Mouse (Mus musculus): Measurements from ENCODE around the gene Tlr9. TPM values are rescaled to one million over a fixed set of nuclear protein-coding genes. Genes with fewer than 3 reads are reported as not detected.

The Tlr9 gene
- polyA plus RNA-seq, 1 experiment from 2014 or later, result 0.12 TPM

GRCm38 (mm10) chr9:106274652-106275180 lies 52.3 kb downstream of the Tlr9 start:
- no peak overlapping the region for H3K4me2 ChIP-seq

GRCm38 (mm10) chr9:106275806-106276205 lies 53.4 kb downstream of the Tlr9 start:
- Histone ChIP-seq H3K9ac (no peak overlapping the region), H3K27ac (no peak overlapping the region), H3K27me3 (no peaks in the 10 kb centered on the region), H3K36me3 (no peaks in the 10 kb centered on the region), H3K4me2 (no peak overlapping the region), H3K4me1 (peaks cover 4% of the 10 kb centered on the region; the same call in 1 of the 2 replicates), H3K4me3 (no peak overlapping the region), H3K9me3 (no peaks in the 10 kb centered on the region)
- no peak for ATAC-seq (ENCODE audit: insufficient number of reproducible peaks, low FRiP score, low TSS enrichment, low read depth)
- WGBS, result 59% methylated on average over 1 of the region's 1 CpGs

More at GRCm38 (mm10) chr9:106274652-106275180, 52.3 kb downstream of the Tlr9 start:
- Histone ChIP-seq H3K9me3 (no peaks in the 10 kb centered on the region), H3K36me3 (no peaks in the 10 kb centered on the region), H3K27me3 (no peaks in the 10 kb centered on the region), H3K4me3 (no peak overlapping the region), H3K4me1 (no peaks in the 10 kb centered on the region; the same call in 1 of the 2 replicates), H3K9ac (no peak overlapping the region), H3K27ac (no peak overlapping the region)
- WGBS, result 55% methylated on average over 8 of the region's 8 CpGs
- ATAC-seq (ENCODE audit: insufficient number of reproducible peaks, low FRiP score, low TSS enrichment, low read depth), result no peak

MicroRNA genes within 50 kb of the gene (microRNA counts, 519-probe panel; counts per million panel counts)
- 4,547 counts per million, percentile 97 among the panel's probes with 10 or more counts for microRNA mmu-let-7g

Small RNA genes lying within 50 kb of the gene (microRNA-seq; reads per million reads assigned to microRNA genes)
- 50,933 reads per million, percentile 99 among the genes with 10 or more reads in this experiment for gene Mirlet7g

Other genes with a start within 250 kb of the Tlr9 start
- gene Col6a4, start 125.8 kb upstream of the Tlr9 start, polyA plus RNA-seq (2015; fragmentation: Nextera tagmentation; extraction: Ambion mirVana), result 0.26 and 0.47 TPM in 2 replicates
- gene Glyctk, start 64.5 kb upstream of the Tlr9 start, polyA plus RNA-seq (2015; fragmentation: Nextera tagmentation; extraction: Ambion mirVana), result 2.5 TPM in 2 replicates
- 23.5 and 29.2 TPM in 2 replicates for gene Wdr82, start 51.7 kb upstream of the Tlr9 start, polyA plus RNA-seq (2015; fragmentation: Nextera tagmentation; extraction: Ambion mirVana)
- gene Ppm1m, start 22.9 kb upstream of the Tlr9 start, polyA plus RNA-seq (2015; fragmentation: Nextera tagmentation; extraction: Ambion mirVana), result 48.6 and 52.2 TPM in 2 replicates
- 60.0 and 68.5 TPM in 2 replicates for gene Twf2, start 19.5 kb upstream of the Tlr9 start, polyA plus RNA-seq (2015; fragmentation: Nextera tagmentation; extraction: Ambion mirVana)
- gene Alas1, start 26.1 kb downstream of the Tlr9 start, polyA plus RNA-seq (2015; fragmentation: Nextera tagmentation; extraction: Ambion mirVana), result 100 and 110 TPM in 2 replicates
- gene Poc1a, start 58.5 kb downstream of the Tlr9 start, polyA plus RNA-seq (2015; fragmentation: Nextera tagmentation; extraction: Ambion mirVana), result 19.1 and 21.3 TPM in 2 replicates
- gene Dusp7, start 146.0 kb downstream of the Tlr9 start, polyA plus RNA-seq (2015; fragmentation: Nextera tagmentation; extraction: Ambion mirVana), result 39.0 and 47.0 TPM in 2 replicates
- gene Rpl29, start 206.9 kb downstream of the Tlr9 start, polyA plus RNA-seq (2015; fragmentation: Nextera tagmentation; extraction: Ambion mirVana), result 786 and 956 TPM in 2 replicates
- 42.2 and 48.6 TPM in 2 replicates for gene Acy1, start 215.7 kb downstream of the Tlr9 start, polyA plus RNA-seq (2015; fragmentation: Nextera tagmentation; extraction: Ambion mirVana)
- gene Abhd14b, start 224.9 kb downstream of the Tlr9 start, polyA plus RNA-seq (2015; fragmentation: Nextera tagmentation; extraction: Ambion mirVana), result 38.9 and 40.8 TPM in 2 replicates
- 75.0 TPM in 2 replicates for gene Abhd14a, start 225.1 kb downstream of the Tlr9 start, polyA plus RNA-seq (2015; fragmentation: Nextera tagmentation; extraction: Ambion mirVana)
- 83.2 and 91.4 TPM in 2 replicates for gene Pcbp4, start 230.7 kb downstream of the Tlr9 start, polyA plus RNA-seq (2015; fragmentation: Nextera tagmentation; extraction: Ambion mirVana)
- 0.37 and 0.55 TPM in 2 replicates for gene Gpr62, start 243.3 kb downstream of the Tlr9 start, polyA plus RNA-seq (2015; fragmentation: Nextera tagmentation; extraction: Ambion mirVana)